Mouse (Mus musculus) forebrain, postnatal 0 days (tissue): Measurements from ENCODE around the gene Ccdc77. TPM values are rescaled to one million over a fixed set of nuclear protein-coding genes. Genes with fewer than 3 reads are reported as not detected.

ENCODE experiments used
- ATAC-seq: fragments of 200-750 bp; cut with Nextera tagmentation; 2 replicates; pipeline ENCODE4 v1.8.0; 2017; ENCODE audit warnings: mild to moderate bottlenecking, moderate library complexity
- DNase-seq: peaks from one replicate; pipeline ENCODE4 v3.0.0-alpha.2; 2015
- H3K27ac ChIP-seq: fragments of 300-500 bp; sonication (generic); 2 replicates; pipeline ENCODE4 v1.5.1; 2014; ENCODE audit warnings: low read depth, mild to moderate bottlenecking, antibody characterized with exemption, low read length, moderate library complexity, mixed read lengths
- H3K27me3 ChIP-seq: fragments of 300-500 bp; sonication (generic); 2 replicates; pipeline ENCODE4 v1.6.1; 2014; ENCODE audit warnings: mild to moderate bottlenecking, low read length, mixed read lengths; ENCODE audit not compliant: insufficient read depth
- H3K36me3 ChIP-seq: fragments of 300-500 bp; sonication (generic); 2 replicates; pipeline ENCODE4 v1.6.1; 2014; ENCODE audit warnings: mild to moderate bottlenecking, moderate library complexity; ENCODE audit not compliant: insufficient read depth
- H3K4me1 ChIP-seq: fragments of 300-500 bp; sonication (generic); 2 replicates; pipeline ENCODE4 v1.6.1; 2014; ENCODE audit warnings: antibody characterized with exemption; ENCODE audit not compliant: insufficient read depth
- H3K4me2 ChIP-seq: fragments of 300-500 bp; sonication (generic); 2 replicates; pipeline ENCODE4 v1.6.1; 2014; ENCODE audit warnings: low read depth, mild to moderate bottlenecking, moderate library complexity
- H3K4me3 ChIP-seq: fragments of 300-500 bp; sonication (generic); 2 replicates; pipeline ENCODE4 v1.5.1; 2014; ENCODE audit warnings: low read depth, low read length, mixed read lengths
- H3K9ac ChIP-seq: fragments of 300-500 bp; sonication (generic); 2 replicates; pipeline ENCODE4 v1.6.1; 2014; ENCODE audit warnings: mild to moderate bottlenecking
- H3K9me3 ChIP-seq: fragments of 300-500 bp; sonication (generic); 2 replicates; pipeline ENCODE4 v1.6.1; 2016; ENCODE audit warnings: low read length
- CTCF ChIP-seq: sonication (generic); IDR thresholded peaks from 2 replicates; pipeline ENCODE4 v1.5.1; 2016; ENCODE audit warnings: antibody characterized with exemption, control low read depth, low read depth
- WGBS: fragments of 180-500 bp; shearing (Covaris S2); extraction: QIAGEN DNeasy Blood & Tissue Kit; methylation state at CpG from one replicate; pipeline ENCODE4 v1.1.7; 2014; 5-methylcytosine and 5-hydroxymethylcytosine counted together
- polyA plus RNA-seq: library from polyadenylated mRNA; unstranded; fragments of >200 nt; fragmentation: Nextera tagmentation; extraction: Ambion mirVana; gene quantifications from 2 replicates; pipeline ENCODE4 v1.2.1, GENCODE M21; 2015
- total RNA-seq: library from RNA; depleted of rRNA; stranded (reverse); fragments of >200 nt; gene quantifications from 2 replicates; pipeline ENCODE4 v1.2.3, GENCODE M21; 2014; rRNA removed

Gene Ccdc77
- total RNA-seq (9.8 and 13.5 TPM in 2 replicates), polyA plus RNA-seq (5.8 and 8.3 TPM in 2 replicates)

- H3K9ac ChIP-seq = peak within 1 kb of the TSS; percentile 79
- peak within 1 kb of the TSS; percentile 88 for H3K4me3 ChIP-seq
- H3K9me3 ChIP-seq = no peaks in the 10 kb centered on the region
- ATAC-seq (peak; percentile 99), DNase-seq (peak; percentile 98)
- WGBS = under 1% methylated on average over 71 of the region's 71 CpGs
- H3K27me3 ChIP-seq = no peaks in the 10 kb centered on the region
- H3K4me1 ChIP-seq = peaks cover 9% of the 10 kb centered on the region
- H3K36me3 ChIP-seq = peaks cover 13% of the 10 kb centered on the region
- peak; percentile 39 for TF ChIP-seq CTCF
- peak within 1 kb of the TSS; percentile 98 for H3K27ac ChIP-seq
- H3K4me2 ChIP-seq = peak within 1 kb of the TSS; percentile 81
Measured at GRCm38 (mm10) chr6:120363688-120364522, at the start of gene Ccdc77, which contains the start of gene Kdm5a. Ccdc77 (minus strand) TSS chr6:120364374. Kdm5a (plus strand) TSS chr6:120364124.

- ATAC-seq (no peak), DNase-seq (no peak)
- WGBS = 100% methylated on average over 1 of the region's 1 CpGs
- Histone ChIP-seq H3K36me3 (peaks cover 51% of the 10 kb centered on the region), H3K4me2 (no peak overlapping the region), H3K4me3 (no peak overlapping the region), H3K4me1 (no peaks in the 10 kb centered on the region), H3K9ac (no peak overlapping the region), H3K27me3 (no peaks in the 10 kb centered on the region), H3K9me3 (no peaks in the 10 kb centered on the region), H3K27ac (no peak overlapping the region)
- TF ChIP-seq CTCF = no peak
Measured at GRCm38 (mm10) chr6:120403936-120404335, 39.8 kb upstream of the Ccdc77 start.

GRCm38 (mm10) chr6:120395622-120396345 lies 31.6 kb upstream of the Ccdc77 start:
- 97% methylated on average over 5 of the region's 5 CpGs for WGBS
- Histone ChIP-seq H3K4me3 (no peak overlapping the region), H3K27ac (no peak overlapping the region), H3K9ac (no peak overlapping the region), H3K4me1 (no peaks in the 10 kb centered on the region), H3K4me2 (no peak overlapping the region), H3K9me3 (no peaks in the 10 kb centered on the region), H3K27me3 (no peaks in the 10 kb centered on the region), H3K36me3 (peaks cover 51% of the 10 kb centered on the region)
- no peak for ATAC-seq
- no peak for DNase-seq
- TF ChIP-seq CTCF = no peak

GRCm38 (mm10) chr6:120392811-120393210 lies 28.6 kb upstream of the Ccdc77 start:
- H3K9me3 ChIP-seq = no peaks in the 10 kb centered on the region
- WGBS = 90% methylated on average over 2 of the region's 2 CpGs
- no peaks in the 10 kb centered on the region for H3K27me3 ChIP-seq
- H3K9ac ChIP-seq = no peak overlapping the region
- no peak overlapping the region for H3K4me3 ChIP-seq
- H3K4me1 ChIP-seq = no peaks in the 10 kb centered on the region
- ATAC-seq (no peak), DNase-seq (no peak)
- no peak overlapping the region for H3K27ac ChIP-seq
- peaks cover 43% of the 10 kb centered on the region for H3K36me3 ChIP-seq
- TF ChIP-seq CTCF = no peak
- H3K4me2 ChIP-seq = no peak overlapping the region

GRCm38 (mm10) chr6:120390054-120390453 lies 25.9 kb upstream of the Ccdc77 start:
- H3K36me3 ChIP-seq = peaks cover 26% of the 10 kb centered on the region
- 80% methylated on average over 3 of the region's 3 CpGs for WGBS

GRCm38 (mm10) chr6:120376736-120377135 lies 12.6 kb upstream of the Ccdc77 start:
- DNase-seq = no peak
- WGBS = 88% methylated on average over 2 of the region's 2 CpGs
- TF ChIP-seq CTCF = no peak
- Histone ChIP-seq H3K36me3 (peaks cover 61% of the 10 kb centered on the region), H3K9me3 (no peaks in the 10 kb centered on the region), H3K27me3 (no peaks in the 10 kb centered on the region), H3K9ac (no peak overlapping the region), H3K27ac (no peak overlapping the region), H3K4me1 (no peaks in the 10 kb centered on the region), H3K4me2 (no peak overlapping the region), H3K4me3 (no peak overlapping the region)
- ATAC-seq = no peak

More at GRCm38 (mm10) chr6:120390054-120390453, 25.9 kb upstream of the Ccdc77 start:
- DNase-seq = no peak
- H3K4me3 ChIP-seq = no peak overlapping the region
- no peaks in the 10 kb centered on the region for H3K27me3 ChIP-seq
- no peak overlapping the region for H3K4me2 ChIP-seq
- H3K9ac ChIP-seq = no peak overlapping the region
- ATAC-seq = no peak
- H3K27ac ChIP-seq = no peak overlapping the region
- no peaks in the 10 kb centered on the region for H3K9me3 ChIP-seq
- no peaks in the 10 kb centered on the region for H3K4me1 ChIP-seq
- TF ChIP-seq CTCF = no peak

- ATAC-seq = no peak
- no peak for TF ChIP-seq CTCF
- WGBS = 7% methylated on average over 15 of the region's 15 CpGs
Measured at GRCm38 (mm10) chr6:120365051-120365450, 877 bp upstream of the Ccdc77 start.

More at GRCm38 (mm10) chr6:120365051-120365450, 877 bp upstream of the Ccdc77 start:
- Histone ChIP-seq H3K36me3 (peaks cover 22% of the 10 kb centered on the region), H3K9me3 (no peaks in the 10 kb centered on the region), H3K4me3 (peak overlapping the region; percentile 88), H3K4me1 (peaks cover 9% of the 10 kb centered on the region), H3K9ac (peak overlapping the region; percentile 79), H3K27ac (no peak overlapping the region), H3K27me3 (no peaks in the 10 kb centered on the region), H3K4me2 (peak overlapping the region; percentile 81)
- no peak for DNase-seq
